Mouse (Mus musculus) NIH3T3 (cell line): ENCODE measurements around the gene Fam162b.

Experiments
- DNase-seq: peaks from one replicate; pipeline ENCODE4 v3.0.0-alpha.2; 2012; ENCODE audit warnings: low read depth

Fam162b gene

DNA sequence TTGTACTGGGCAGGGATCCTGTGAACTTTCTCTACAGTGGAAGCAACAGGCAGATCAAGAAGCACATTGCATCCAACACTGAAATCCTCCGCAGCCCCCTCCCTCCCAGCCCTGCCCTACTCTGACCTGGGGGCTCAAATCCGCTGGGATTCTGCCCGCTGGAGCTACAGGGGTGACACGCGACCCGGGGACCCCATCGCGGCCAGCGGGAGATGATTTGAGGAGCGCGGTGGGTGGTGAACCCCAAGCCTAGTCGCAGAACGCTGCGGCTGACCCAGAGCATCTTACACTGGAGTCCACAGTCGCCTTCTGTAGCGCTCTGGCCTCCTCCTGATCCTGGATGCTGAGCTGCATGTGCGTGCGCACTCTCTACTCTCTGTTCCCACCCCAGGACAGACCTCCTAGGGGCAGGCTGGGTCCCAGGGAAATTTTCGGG, at the start of gene Fam162b:
TSS of gene Fam162b (minus strand) at position 379 of the 436 bp plus-strand sequence.
- DNase-seq, result no peak

DNA sequence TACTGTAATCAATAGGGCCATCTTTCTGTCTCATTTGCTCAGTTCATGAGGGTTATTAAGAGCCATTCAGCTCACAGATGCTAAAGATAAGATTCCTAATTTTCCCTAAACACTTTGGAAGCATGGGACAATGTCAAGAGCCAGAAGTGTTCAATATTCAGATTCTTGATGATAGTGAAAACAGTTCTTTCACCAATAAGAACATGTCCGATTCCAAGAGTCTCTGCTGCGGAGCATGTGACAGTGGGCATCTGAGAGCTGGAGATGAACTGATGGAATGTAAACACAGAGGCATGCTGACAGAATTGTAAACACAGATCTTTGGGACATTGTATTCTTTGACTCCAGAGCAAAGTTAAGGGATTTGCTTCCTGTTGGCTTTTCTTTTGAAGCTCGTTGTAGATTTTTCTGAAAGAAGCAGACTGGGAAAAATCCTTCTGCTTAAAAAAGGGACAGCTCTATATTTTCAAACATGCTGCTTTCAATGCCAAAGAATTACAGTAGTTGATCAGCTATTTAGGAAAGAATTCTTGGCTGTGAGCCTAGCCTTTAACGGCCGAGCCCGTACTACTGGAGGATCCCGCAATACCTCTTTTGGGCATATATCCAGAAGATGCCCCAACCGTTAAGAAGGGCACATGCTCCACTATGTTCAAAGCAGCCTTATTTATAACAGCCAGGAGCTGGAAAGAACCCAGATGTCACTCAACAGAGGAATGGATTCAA, 41.3 kb upstream of the Fam162b start, which contains the start of gene Gprc6a:
TSS of gene Gprc6a (minus strand) at position 51 of the 726 bp plus-strand sequence.
- no peak for DNase-seq

DNA sequence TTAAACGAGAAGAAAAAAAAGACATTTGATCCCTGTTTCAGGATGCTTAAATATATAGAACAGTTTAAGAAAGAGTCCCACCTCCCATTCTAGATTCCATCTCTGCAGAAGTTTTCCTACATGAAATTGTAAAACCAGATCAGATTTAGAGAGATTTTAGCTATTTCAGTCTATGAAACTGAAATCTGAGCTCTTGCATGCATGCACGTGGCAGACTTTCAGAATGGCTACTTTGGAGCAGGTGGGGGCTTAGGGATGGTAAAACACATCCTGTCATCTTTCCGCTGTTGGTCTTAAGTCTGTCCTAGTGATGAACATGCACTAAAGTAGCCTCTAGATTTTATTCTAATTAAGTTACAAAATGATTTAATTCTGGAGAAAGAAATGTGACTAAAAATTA, 30.9 kb upstream of the Fam162b start:
- no peak for DNase-seq

DNA sequence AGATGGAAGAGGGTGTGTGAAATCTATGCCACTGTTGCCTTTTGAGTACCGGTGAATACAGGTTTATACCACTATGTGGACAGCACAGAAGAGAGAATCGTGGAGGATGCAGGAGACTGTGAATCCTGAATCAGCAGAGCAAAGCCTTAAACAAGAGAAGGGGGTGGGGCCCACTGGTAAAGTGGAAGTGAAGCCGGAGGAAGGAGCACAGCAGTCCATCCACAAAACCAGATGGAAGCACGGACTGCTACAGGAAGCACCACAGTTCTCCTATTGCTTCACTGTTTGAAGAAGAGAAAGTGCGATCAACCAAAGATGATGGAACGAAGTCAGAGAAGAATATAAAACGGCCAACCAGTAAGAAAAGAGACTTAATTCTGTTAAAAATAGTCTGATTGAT, 29.8 kb upstream of the Fam162b start:
- DNase-seq, result no peak

DNA sequence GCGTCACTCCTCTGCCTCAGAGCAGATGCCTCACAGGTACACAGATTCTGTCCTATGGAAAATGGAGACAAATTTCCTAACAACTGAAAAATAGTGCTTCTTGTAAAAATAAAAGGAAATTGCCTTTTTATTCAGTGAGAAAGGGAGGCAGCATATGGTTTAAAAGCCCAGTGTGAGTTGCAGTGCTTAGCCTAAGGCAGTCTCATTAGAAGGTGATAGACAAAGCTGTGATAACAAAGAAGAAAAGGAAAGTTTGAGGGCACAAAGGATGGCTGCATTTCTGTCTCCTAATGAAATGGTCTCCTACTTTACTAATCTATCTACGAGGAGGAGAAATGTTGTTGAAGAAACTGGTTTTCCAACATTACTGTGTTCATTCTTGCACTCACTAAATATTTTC, 28.2 kb upstream of the Fam162b start:
- no peak for DNase-seq

DNA sequence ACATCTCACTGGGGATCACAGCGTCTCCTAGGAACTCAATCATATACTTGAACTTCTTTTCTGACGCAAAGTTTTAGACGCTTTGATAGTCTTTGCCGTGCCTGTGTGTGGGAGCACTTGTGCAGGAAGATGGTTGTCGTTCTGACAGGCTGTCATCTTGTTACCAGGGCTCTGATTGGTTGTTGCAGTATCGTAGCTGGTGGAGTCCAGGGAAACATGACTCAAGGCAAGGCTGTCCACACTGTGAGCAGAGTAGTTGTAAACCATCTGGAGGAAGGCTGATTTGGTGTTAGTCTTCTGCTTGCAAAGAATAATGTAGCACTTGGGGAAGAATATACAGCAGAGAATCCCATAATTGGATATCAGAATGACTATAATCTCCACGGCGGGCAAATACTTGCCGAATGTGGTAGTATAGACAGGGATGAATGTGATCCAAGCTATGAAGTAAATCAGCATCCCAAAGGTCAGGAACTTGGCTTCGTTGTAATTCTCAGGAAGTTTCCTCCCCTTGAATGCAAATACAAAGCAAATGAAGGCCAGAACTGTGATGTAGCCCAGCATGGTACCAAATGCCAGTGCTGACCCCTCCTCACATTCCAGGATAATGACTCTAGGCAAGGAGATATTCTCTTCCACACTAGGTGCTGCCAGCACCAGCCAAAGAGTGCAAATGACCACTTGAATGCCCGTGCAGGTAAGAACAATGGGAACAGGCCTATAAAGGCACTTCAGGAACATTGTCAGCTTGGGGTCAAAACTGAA, 24.7 kb upstream of the Fam162b start:
- DNase-seq, result no peak

DNA sequence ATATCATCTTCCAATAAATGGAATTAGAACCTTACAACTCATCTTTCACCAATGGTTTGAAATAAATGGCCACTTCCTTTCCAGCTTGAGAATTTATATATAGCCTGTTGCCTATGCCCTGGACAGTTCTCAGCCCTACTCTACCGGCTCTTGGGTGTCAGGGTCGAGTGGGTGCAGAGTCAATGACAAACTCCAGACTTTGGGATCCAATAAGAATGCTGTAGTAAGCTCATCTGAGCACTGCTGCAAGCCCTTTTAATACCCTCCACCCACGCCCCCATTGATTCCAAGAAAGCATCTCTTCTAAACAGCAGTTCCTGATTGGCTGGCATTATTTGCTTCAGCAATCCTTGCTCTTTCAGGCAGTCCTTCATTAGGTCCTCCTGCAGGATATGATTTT, 23.1 kb upstream of the Fam162b start:
- DNase-seq, result no peak

DNA sequence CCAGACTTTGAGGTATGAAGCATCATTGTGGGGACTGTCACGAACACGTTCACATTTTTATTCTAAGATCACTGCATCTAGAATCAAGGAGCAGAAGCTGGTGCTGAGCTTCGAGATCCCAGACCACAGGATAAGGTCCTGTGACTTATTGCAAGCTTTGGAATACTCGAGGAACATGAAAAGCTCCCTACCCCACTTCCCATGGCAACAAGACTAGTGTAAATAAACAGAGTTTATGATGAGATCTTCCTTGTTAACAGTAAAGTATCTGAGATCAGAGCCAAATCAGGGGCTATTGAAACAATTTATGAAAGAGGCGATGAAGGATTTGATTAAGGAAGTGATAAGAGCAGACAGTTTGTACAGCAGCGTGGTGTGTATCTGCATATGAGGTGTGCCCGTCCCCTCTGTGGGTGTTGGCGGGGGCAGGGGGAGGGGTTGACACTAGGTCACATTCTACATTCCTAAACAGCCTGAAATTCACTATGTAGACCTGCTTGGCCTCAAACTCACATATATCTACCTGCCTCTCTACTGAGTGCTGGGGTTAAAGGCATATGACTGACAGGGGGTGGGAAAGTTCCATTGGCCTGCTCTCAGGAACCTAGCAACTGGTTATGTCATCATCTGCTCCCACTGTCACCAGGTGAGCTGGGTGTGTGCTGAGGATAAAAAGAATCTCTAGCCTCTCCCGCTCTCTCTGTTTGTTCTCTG, 21.8 kb upstream of the Fam162b start:
- DNase-seq, result no peak

DNA sequence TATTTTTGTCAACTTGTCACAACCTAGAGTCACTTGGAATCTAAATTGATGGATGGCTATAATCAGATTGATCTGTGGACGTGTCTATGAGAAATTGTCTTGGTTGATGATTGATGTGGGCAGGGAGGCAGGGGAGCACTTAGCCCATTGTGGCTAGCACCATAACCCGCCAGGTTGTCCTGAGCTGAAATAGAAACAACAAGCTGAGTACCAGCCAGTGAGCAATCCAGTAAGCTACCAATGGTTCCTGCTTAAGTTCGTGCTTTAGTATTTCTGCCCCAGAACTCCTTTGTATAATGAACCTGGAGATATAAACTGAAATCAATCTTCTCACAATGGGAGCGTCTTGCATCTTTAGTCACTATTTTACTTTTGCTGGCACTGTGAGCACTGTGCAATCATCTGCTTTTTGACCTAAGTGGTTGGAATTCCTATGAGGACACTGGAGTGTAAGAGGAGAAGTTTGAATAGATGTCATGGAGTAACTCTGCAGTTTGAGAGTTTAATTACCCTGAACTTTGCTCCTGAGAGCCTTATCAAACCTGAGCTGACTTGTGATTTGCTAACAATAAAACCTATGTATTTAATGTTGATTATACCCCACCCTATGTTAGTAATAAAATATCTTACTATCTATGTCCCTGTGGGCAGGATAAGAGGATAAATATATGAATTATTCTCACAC, 19.6 kb upstream of the Fam162b start:
- DNase-seq, result no peak

GRCm38 (mm10) chr10:51596928-51597635, 6.8 kb upstream of the Fam162b start:
- no peak for DNase-seq

GRCm38 (mm10) chr10:51595001-51595931, 4.9 kb upstream of the Fam162b start:
- peak; percentile 75 for DNase-seq

DNA sequence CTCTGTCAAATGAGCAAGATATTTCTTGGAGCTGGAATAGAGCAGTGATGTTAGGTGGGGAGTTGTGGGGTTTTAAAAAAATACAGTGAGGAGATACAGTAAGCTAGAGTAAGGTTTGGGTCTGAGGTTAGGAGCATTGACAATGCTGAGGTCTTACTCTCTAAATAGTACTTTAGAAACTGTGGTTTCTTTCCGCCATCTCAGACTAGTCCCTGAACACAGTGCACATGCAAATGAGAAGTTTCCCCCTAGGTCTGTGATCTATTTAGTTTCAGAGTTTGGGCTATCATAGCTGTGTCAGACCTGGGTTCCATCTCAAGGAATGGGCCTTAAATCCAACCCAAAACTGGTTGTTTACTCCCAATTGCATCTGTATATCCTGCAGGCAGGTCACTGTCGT, 1.3 kb upstream of the Fam162b start:
- DNase-seq, result no peak

DNA sequence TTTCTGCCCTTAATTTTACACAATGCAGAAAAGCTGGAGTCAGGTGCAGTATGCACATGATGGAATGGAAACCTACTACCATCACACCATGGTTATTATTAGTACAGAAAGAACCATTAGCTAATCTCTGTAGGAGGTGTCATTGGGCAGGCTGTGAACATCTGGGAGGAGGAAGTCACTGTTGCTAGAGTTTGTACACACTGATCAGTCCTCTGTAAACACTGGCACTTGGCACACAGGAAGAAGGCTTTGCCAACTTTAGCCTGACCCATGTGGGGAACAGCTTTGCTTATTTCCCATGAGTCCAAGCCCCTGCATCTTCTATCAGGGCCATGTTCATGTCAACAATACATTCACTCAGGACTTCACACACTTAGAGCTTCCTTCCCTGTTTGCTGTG, 5.4 kb downstream of the Fam162b start:
- DNase-seq, result no peak

DNA sequence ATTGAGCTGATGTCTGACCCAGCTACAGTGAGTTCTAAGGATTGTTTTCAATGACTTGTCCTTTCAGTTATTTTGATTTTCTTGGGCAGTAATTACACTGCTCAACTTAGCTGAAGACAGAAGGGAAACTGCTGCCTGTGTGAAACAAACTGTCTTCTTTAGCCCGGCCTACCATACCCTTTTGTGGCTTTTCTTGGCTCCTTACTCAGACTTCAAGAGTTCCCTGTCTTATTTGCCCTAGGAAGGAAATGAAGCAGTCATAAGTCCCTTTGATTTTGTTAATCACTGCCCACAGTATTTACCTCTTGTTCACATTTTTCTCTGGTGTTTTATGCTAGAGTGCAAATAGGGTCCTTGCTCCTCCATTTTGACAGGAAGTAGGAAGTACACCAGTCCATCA, 5.9 kb downstream of the Fam162b start:
- no peak for DNase-seq

GRCm38 (mm10) chr10:51571225-51571996, 18.9 kb downstream of the Fam162b start:
- DNase-seq, result no peak

GRCm38 (mm10) chr10:51556005-51556404, 34.3 kb downstream of the Fam162b start:
- no peak for DNase-seq

GRCm38 (mm10) chr10:51553348-51554123, 36.8 kb downstream of the Fam162b start:
- DNase-seq, result peak; percentile 79
